Mouse (Mus musculus) lung, adult 2 months (tissue): ENCODE data around the gene Vim. TPM values are rescaled to one million over a fixed set of nuclear protein-coding genes. Genes with fewer than 3 reads are reported as not detected.

Experiments used
- DNase-seq: peaks from one replicate; pipeline ENCODE4 v3.0.0; 2022
- H3K4me1 ChIP-seq: fragments of 200-500 bp; 2 replicates; pipeline ENCODE4 v1.6.1; 2011; ENCODE audit warnings: low read length; ENCODE audit not compliant: control insufficient read depth, insufficient read depth
- H3K4me3 ChIP-seq: fragments of 200-500 bp; replicated peaks from 2 replicates; pipeline ENCODE3; 2011; ENCODE audit warnings: low read depth, mild to moderate bottlenecking, control low read depth, low read length; ENCODE audit errors: extremely low read depth
- CTCF ChIP-seq: fragments of 200-500 bp; IDR thresholded peaks from 2 replicates; pipeline ENCODE4 v1.5.1; 2011; ENCODE audit warnings: mild to moderate bottlenecking, low read length, control low read depth; ENCODE audit not compliant: insufficient read depth
- POLR2A ChIP-seq: fragments of 200-500 bp; IDR thresholded peaks from 2 replicates; pipeline ENCODE4 v1.6.1; 2011; ENCODE audit warnings: low read depth, mild to moderate bottlenecking, control low read depth, low read length, borderline replicate concordance; ENCODE audit errors: extremely low read depth
- WGBS: fragments of 180-500 bp; shearing (Covaris S2); methylation state at CpG from one replicate; pipeline ENCODE4 v1.1.7; 2018; 5-methylcytosine and 5-hydroxymethylcytosine counted together
- polyA plus RNA-seq: library from polyadenylated mRNA; depleted of rRNA; stranded (reverse); fragments of >200 nt; gene quantifications from 2 replicates; pipeline ENCODE4 v1.2.3, GENCODE M21; 2012

The Vim gene
- polyA plus RNA-seq, 1 experiment, result 1,792 TPM

- TF ChIP-seq POLR2A (no peak), CTCF (no peak)
- no peak for DNase-seq
- Histone ChIP-seq H3K4me1 (peaks cover 4% of the 10 kb centered on the region), H3K4me3 (no peak overlapping the region)
- WGBS, result 57% methylated on average over 6 of the region's 6 CpGs
These were observed 34.9 kb upstream of the Vim start for GRCm38 (mm10) chr2:13538704-13539377.

GRCm38 (mm10) chr2:13539860-13540259, 33.9 kb upstream of the Vim start:
- Histone ChIP-seq H3K4me1 (peaks cover 7% of the 10 kb centered on the region), H3K4me3 (no peak overlapping the region)
- no peak for TF ChIP-seq POLR2A
- TF ChIP-seq CTCF, result no peak
- DNase-seq, result no peak
- WGBS, result 78% methylated on average over 1 of the region's 1 CpGs

GRCm38 (mm10) chr2:13543519-13544124, 30.1 kb upstream of the Vim start:
- DNase-seq, result no peak
- 6% methylated on average over 8 of the region's 8 CpGs for WGBS
- H3K4me1 ChIP-seq, result peaks cover 6% of the 10 kb centered on the region
- H3K4me3 ChIP-seq, result peak overlapping the region; percentile 94
- TF ChIP-seq CTCF (no peak), POLR2A (no peak)

- WGBS, result under 1% methylated on average over 39 of the region's 39 CpGs
- TF ChIP-seq POLR2A, result peak; percentile 85; the same call in 1 of the 2 replicates
- no peak for TF ChIP-seq CTCF
- H3K4me3 ChIP-seq, result peak within 1 kb of the TSS; percentile 94
- peak; percentile 85 for DNase-seq
- peaks cover 6% of the 10 kb centered on the region for H3K4me1 ChIP-seq
These were observed 29.4 kb upstream of the Vim start, which contains the start of gene Trdmt1 for GRCm38 (mm10) chr2:13544193-13544824. TSS of gene Trdmt1 (minus strand) at chr2:13544668.

GRCm38 (mm10) chr2:13548749-13549148, 25.0 kb upstream of the Vim start:
- WGBS, result 57% methylated on average over 3 of the region's 3 CpGs

GRCm38 (mm10) chr2:13553966-13554365, 19.8 kb upstream of the Vim start:
- Histone ChIP-seq H3K4me1 (peaks cover 2% of the 10 kb centered on the region), H3K4me3 (no peak overlapping the region)
- DNase-seq, result no peak
- TF ChIP-seq POLR2A, result no peak
- TF ChIP-seq CTCF, result no peak
- WGBS, result 39% methylated on average over 2 of the region's 2 CpGs

More at GRCm38 (mm10) chr2:13548749-13549148, 25.0 kb upstream of the Vim start:
- H3K4me1 ChIP-seq, result peaks cover 4% of the 10 kb centered on the region
- no peak overlapping the region for H3K4me3 ChIP-seq
- TF ChIP-seq POLR2A (no peak), CTCF (no peak)
- no peak for DNase-seq

- Histone ChIP-seq H3K4me3 (no peak overlapping the region), H3K4me1 (peaks cover 2% of the 10 kb centered on the region)
- DNase-seq, result no peak
- TF ChIP-seq POLR2A (no peak), CTCF (no peak)
These were observed 17.5 kb upstream of the Vim start for GRCm38 (mm10) chr2:13556239-13556638.

GRCm38 (mm10) chr2:13557145-13558030, 16.3 kb upstream of the Vim start:
- no peak for DNase-seq
- no peak for TF ChIP-seq CTCF
- no peak for TF ChIP-seq POLR2A
- H3K4me1 ChIP-seq, result peaks cover 2% of the 10 kb centered on the region
- WGBS, result 51% methylated on average over 9 of the region's 9 CpGs
- H3K4me3 ChIP-seq, result no peak overlapping the region

- WGBS, result 24% methylated on average over 5 of the region's 5 CpGs
- TF ChIP-seq CTCF, result no peak
- TF ChIP-seq POLR2A, result no peak
- DNase-seq, result no peak
- peaks cover 2% of the 10 kb centered on the region for H3K4me1 ChIP-seq
- H3K4me3 ChIP-seq, result no peak overlapping the region
These were observed 15.0 kb upstream of the Vim start for GRCm38 (mm10) chr2:13558607-13559262.
